Mouse (Mus musculus): ENCODE results near the gene Ctnnd1.

- no peak for TF ChIP-seq POLR2A (IDR thresholded peaks at IDR 0.05; ENCODE audit: low read depth, low read length)
- no peak for TF ChIP-seq CTCF (IDR thresholded peaks at IDR 0.05; ENCODE audit: extremely low read depth, insufficient read depth, insufficient read length, insufficient replicate concordance)
These were observed 31.7 kb downstream of the Ctnnd1 start for GRCm38 (mm10) chr2:84618914-84619313.

Data from spleen, adult 2 months (tissue).